Comparison of ENCODE assay signal across 17 mouse cellular contexts in the genomic region with DNA sequence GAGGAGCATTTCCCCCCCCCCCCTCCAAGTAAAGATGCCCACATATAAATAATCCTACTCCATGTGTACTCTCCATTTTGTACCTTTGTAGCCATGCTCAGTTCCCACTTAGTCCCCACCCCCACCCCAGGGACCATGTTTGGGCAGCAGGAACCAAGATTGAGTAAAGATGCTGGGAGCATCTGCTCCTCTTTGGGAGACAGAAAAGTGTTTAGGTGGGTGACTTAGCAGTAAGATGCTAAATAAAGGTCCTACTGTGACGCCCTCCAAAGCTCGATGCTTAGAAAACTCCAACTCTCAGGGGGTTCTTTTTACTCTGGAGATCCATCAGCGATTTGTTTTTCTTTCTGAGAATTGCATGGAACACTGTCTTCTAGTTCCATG.
DNase-seq lines count a peak whose midpoint lies in the region; ATAC-seq and TF ChIP-seq lines count a peak whose summit lies in the region.
"Had no signal": no experiment of that assay in that cellular context is flagged by ENCODE, and none has a peak within 500 bp of the region (broad histone marks: within the 10 kb centered on the region; RNA-seq: fewer than 3 reads in every experiment).

No protein-coding gene starts in this region.

- peak overlapping the region; percentile 63 for H3K4me2 ChIP-seq in heart, embryonic 12.5 days
- H3K4me2 ChIP-seq in intestine, embryonic 15.5 days (replicated peaks), result no peak overlapping the region
- H3K4me2 ChIP-seq: embryonic facial prominence, embryonic 13.5 days; forebrain, embryonic 15.5 days; hindbrain, embryonic 14.5 days; midbrain, embryonic 15.5 days had no signal

- TF ChIP-seq CTCF in small intestine, adult 2 months (IDR thresholded peaks at IDR 0.05; ENCODE audit: extremely low read depth, insufficient read length, insufficient replicate concordance, low read depth, low read length), result no peak

- H3K9ac ChIP-seq in heart, embryonic 12.5 days, result no peak overlapping the region
- H3K9ac ChIP-seq in intestine, embryonic 15.5 days, result no peak overlapping the region
- H3K9ac ChIP-seq: embryonic facial prominence, embryonic 13.5 days; forebrain, embryonic 15.5 days; hindbrain, embryonic 14.5 days; midbrain, embryonic 15.5 days had no signal

- H3K27me3 ChIP-seq in heart, embryonic 12.5 days (replicated peaks), result no peaks in the 10 kb centered on the region
- no peaks in the 10 kb centered on the region for H3K27me3 ChIP-seq in intestine, embryonic 15.5 days (replicated peaks)
- H3K27me3 ChIP-seq in small intestine, adult 2 months (ENCODE audit: control insufficient read depth, insufficient read depth, low read length), result no peaks in the 10 kb centered on the region
- H3K27me3 ChIP-seq: embryonic facial prominence, embryonic 13.5 days; forebrain, embryonic 15.5 days; midbrain, embryonic 15.5 days had no signal

- no peaks in the 10 kb centered on the region for H3K36me3 ChIP-seq in heart, embryonic 12.5 days
- no peaks in the 10 kb centered on the region for H3K36me3 ChIP-seq in intestine, embryonic 15.5 days
- H3K36me3 ChIP-seq in small intestine, adult 2 months (ENCODE audit: control insufficient read depth, insufficient read depth, low read length), result no peaks in the 10 kb centered on the region
- H3K36me3 ChIP-seq: embryonic facial prominence, embryonic 13.5 days; forebrain, embryonic 15.5 days; limb, embryonic 10.5 days; midbrain, embryonic 15.5 days had no signal

- no peak for ATAC-seq in heart, embryonic 12.5 days (ENCODE audit: insufficient number of reproducible peaks, low FRiP score)
- ATAC-seq in intestine, embryonic 15.5 days, result no peak
- ATAC-seq: forebrain, embryonic 15.5 days; midbrain, embryonic 15.5 days had no signal

- WGBS in heart, embryonic 12.5 days, result 63% methylated on average over 3 of the region's 3 CpGs
- 93% methylated on average over 3 of the region's 3 CpGs for WGBS in intestine, embryonic 15.5 days
- 82% methylated on average over 3 of the region's 3 CpGs for WGBS in small intestine, adult 2 months

- TF ChIP-seq POLR2A in small intestine, adult 2 months (IDR thresholded peaks at IDR 0.05; ENCODE audit: low read depth, low read length), result no peak

- no peak overlapping the region for H3K4me3 ChIP-seq in heart, embryonic 12.5 days
- no peak overlapping the region for H3K4me3 ChIP-seq in intestine, embryonic 15.5 days (replicated peaks)
- no peak overlapping the region for H3K4me3 ChIP-seq in small intestine, adult 2 months (ENCODE audit: low read depth, low read length)
- H3K4me3 ChIP-seq: embryonic facial prominence, embryonic 13.5 days; forebrain, embryonic 15.5 days; limb, embryonic 10.5 days; midbrain, embryonic 15.5 days; myocyte had no signal

- peaks cover 55% of the 10 kb centered on the region for H3K4me1 ChIP-seq in heart, embryonic 12.5 days (replicated peaks)
- peaks cover 7% of the 10 kb centered on the region; the same call in 1 of the 2 replicates for H3K4me1 ChIP-seq in intestine, embryonic 15.5 days (replicated peaks)
- peaks cover 42% of the 10 kb centered on the region for H3K4me1 ChIP-seq in small intestine, adult 2 months (ENCODE audit: control insufficient read depth, insufficient read depth, insufficient read length, low read length)
- H3K4me1 ChIP-seq: embryonic facial prominence, embryonic 13.5 days had no signal

- H3K27ac ChIP-seq in heart, embryonic 12.5 days (ENCODE audit: poor library complexity, severe bottlenecking), result no peak overlapping the region
- H3K27ac ChIP-seq in intestine, embryonic 15.5 days, result 0 out of 2 replicates have a peak overlapping the region, but pooled peaks have one; percentile 36
- H3K27ac ChIP-seq in small intestine, adult 2 months (ENCODE audit: insufficient read depth, low read depth, low read length), result peak overlapping the region; percentile 79
- H3K27ac ChIP-seq: embryonic facial prominence, embryonic 13.5 days; forebrain, embryonic 15.5 days; hindbrain, embryonic 14.5 days; kidney, postnatal 0 days; limb, embryonic 10.5 days; midbrain, embryonic 15.5 days; stomach, postnatal 0 days had no signal

- H3K9me3 ChIP-seq in heart, embryonic 12.5 days (replicated peaks), result no peaks in the 10 kb centered on the region
- H3K9me3 ChIP-seq in intestine, embryonic 15.5 days, result no peaks in the 10 kb centered on the region
- H3K9me3 ChIP-seq: embryonic facial prominence, embryonic 13.5 days; forebrain, embryonic 15.5 days; limb, embryonic 10.5 days; midbrain, embryonic 15.5 days had no signal

- DNase-seq in heart, adult 18-20 months, result no peak
- peak; percentile 38 for DNase-seq in left cerebral cortex, adult 11 months (ENCODE audit: low spot score)
- DNase-seq in left cerebral cortex, adult 18-20 months (ENCODE audit: low spot score in 2 of 2), result no peak
- DNase-seq in retina, postnatal 1 day, result no peak
- DNase-seq: adrenal gland, adult 8-10 months; kidney, adult 11 months had no signal
